Mouse (Mus musculus) embryonic facial prominence, embryonic 15.5 days (tissue): Measurements from ENCODE around the gene Olfr223. TPM values are rescaled to one million over a fixed set of nuclear protein-coding genes. Genes with fewer than 3 reads are reported as not detected.
A peak's percentile ranks its signal among the peaks of the same experiment; 100 is the strongest.
"Not testable (repeated sequence)": the region's sequence is repeated elsewhere in the genome, so short reads cannot be mapped to it uniquely, and the experiment has no call there.

ENCODE experiments used
- ATAC-seq: fragments of 200-750 bp; cut with Nextera tagmentation; 2 replicates; pipeline ENCODE4 v1.8.0; 2017; ENCODE audit warnings: low read depth, moderate TSS enrichment; ENCODE audit not compliant: insufficient number of reproducible peaks, low FRiP score, low TSS enrichment
- H3K27ac ChIP-seq: fragments of 300-500 bp; sonication (generic); replicated peaks from 2 replicates; pipeline ENCODE4 v1.5.1; 2015; ENCODE audit warnings: mild to moderate bottlenecking, inconsistent platforms
- H3K27me3 ChIP-seq: fragments of 300-500 bp; sonication (generic); 2 replicates; pipeline ENCODE4 v1.6.1; 2015; ENCODE audit warnings: inconsistent platforms
- H3K36me3 ChIP-seq: fragments of 300-500 bp; sonication (generic); 2 replicates; pipeline ENCODE4 v1.6.1; 2015; ENCODE audit warnings: mild to moderate bottlenecking, inconsistent platforms
- H3K4me1 ChIP-seq: fragments of 300-500 bp; sonication (generic); 2 replicates; pipeline ENCODE4 v1.6.1; 2015; ENCODE audit warnings: inconsistent platforms
- H3K4me2 ChIP-seq: fragments of 300-500 bp; sonication (generic); replicated peaks from 2 replicates; pipeline ENCODE4 v1.6.1; 2015; ENCODE audit warnings: mild to moderate bottlenecking, inconsistent platforms
- H3K4me3 ChIP-seq: fragments of 300-500 bp; sonication (generic); replicated peaks from 2 replicates; pipeline ENCODE4 v1.5.1; 2015; ENCODE audit warnings: mild to moderate bottlenecking, inconsistent platforms
- H3K9ac ChIP-seq: fragments of 300-500 bp; sonication (generic); 2 replicates; pipeline ENCODE4 v1.6.1; 2015; ENCODE audit warnings: inconsistent platforms
- H3K9me3 ChIP-seq: fragments of 300-500 bp; sonication (generic); replicated peaks from 2 replicates; pipeline ENCODE4 v1.6.1; 2016; ENCODE audit warnings: inconsistent platforms
- WGBS: fragments of 180-500 bp; shearing (Covaris S2); methylation state at CpG from one replicate; pipeline ENCODE4 v1.1.7; 2015; 5-methylcytosine and 5-hydroxymethylcytosine counted together
- polyA plus RNA-seq: library from polyadenylated mRNA; unstranded; fragments of >200 nt; fragmentation: Nextera tagmentation; extraction: Ambion mirVana; gene quantifications from 2 replicates; pipeline ENCODE4 v1.2.1, GENCODE M21; 2015

Gene Olfr223
- polyA plus RNA-seq, 1 experiment from 2014 or later, result not detected

DNA sequence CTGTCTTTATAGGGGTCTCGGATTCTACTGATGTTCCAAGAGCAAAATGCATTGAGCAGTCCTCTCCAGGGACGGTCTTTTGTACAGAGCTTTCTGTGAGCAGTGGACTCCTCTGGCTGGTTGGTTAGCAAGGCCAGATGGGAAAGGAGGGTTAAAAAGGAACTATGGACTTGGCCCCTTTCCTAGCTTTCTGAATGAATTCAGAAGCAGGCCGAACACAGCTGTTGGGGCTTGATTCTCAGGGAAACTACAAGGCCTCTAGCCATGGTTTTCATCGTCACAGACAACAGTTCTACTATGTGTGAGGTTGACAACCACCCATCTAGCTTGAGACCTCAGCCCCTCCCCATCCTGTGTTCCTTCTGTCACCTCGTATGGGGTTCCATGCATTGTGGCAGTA, 36.8 kb upstream of the Olfr223 start:
- Histone ChIP-seq H3K27me3 (no peaks in the 10 kb centered on the region), H3K9me3 (no peaks in the 10 kb centered on the region), H3K4me1 (peaks cover 10% of the 10 kb centered on the region), H3K4me3 (no peak overlapping the region), H3K4me2 (no peak overlapping the region), H3K36me3 (no peaks in the 10 kb centered on the region), H3K9ac (no peak overlapping the region), H3K27ac (0 out of 2 replicates have a peak overlapping the region, but pooled peaks have one; percentile 2)
- ATAC-seq, result no peak
- WGBS, result 59% methylated on average over 5 of the region's 5 CpGs

DNA sequence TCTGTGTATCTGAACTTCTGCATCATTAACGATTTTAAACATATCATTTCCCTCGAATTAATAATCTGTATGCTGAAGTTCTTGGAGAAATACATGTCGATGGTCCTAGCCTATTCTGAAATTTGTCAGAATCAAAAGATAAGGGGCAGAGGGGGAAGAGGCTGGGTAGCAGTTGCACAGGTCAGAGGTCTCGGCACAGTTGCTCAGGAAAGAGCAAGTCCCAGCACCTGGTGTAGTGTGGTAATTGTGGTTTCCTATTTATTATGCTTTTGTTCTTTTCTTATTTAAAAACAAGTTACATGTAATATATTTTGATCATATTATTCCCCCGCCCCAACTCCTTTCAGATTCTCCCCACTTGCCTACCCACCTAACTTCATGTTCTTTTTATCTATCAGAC, 35.1 kb upstream of the Olfr223 start:
- H3K9ac ChIP-seq, result no peak overlapping the region
- no peaks in the 10 kb centered on the region for H3K9me3 ChIP-seq
- ATAC-seq, result no peak
- no peak overlapping the region for H3K4me2 ChIP-seq
- no peak overlapping the region for H3K4me3 ChIP-seq
- no peaks in the 10 kb centered on the region for H3K27me3 ChIP-seq
- 0 out of 2 replicates have a peak, but pooled peaks cover 3% of the 10 kb centered on the region for H3K4me1 ChIP-seq
- H3K27ac ChIP-seq, result no peak overlapping the region
- 77% methylated on average over 5 of the region's 5 CpGs for WGBS
- no peaks in the 10 kb centered on the region for H3K36me3 ChIP-seq

DNA sequence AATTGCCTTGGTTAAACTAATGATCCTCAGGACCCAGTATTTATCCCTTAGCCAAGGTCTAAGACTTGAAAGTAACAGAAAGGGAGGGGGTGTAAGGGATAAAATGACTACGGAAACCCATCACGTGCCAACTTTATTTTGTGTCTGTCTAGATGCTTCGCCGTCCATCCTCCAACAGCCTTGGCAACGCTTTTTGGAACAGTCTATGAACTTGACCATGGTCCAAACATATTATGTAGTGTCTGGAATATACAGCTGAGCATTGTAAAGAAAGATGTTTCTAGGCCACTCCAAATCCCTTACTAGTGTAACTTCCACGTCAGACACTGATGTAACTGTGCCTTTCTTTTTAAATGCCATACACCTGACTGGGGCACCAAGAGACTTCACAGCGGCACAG, 33.1 kb upstream of the Olfr223 start:
- Histone ChIP-seq H3K27ac (no peak overlapping the region), H3K4me1 (0 out of 2 replicates have a peak, but pooled peaks cover 3% of the 10 kb centered on the region), H3K9me3 (no peaks in the 10 kb centered on the region), H3K4me3 (no peak overlapping the region), H3K36me3 (no peaks in the 10 kb centered on the region), H3K9ac (no peak overlapping the region), H3K4me2 (no peak overlapping the region), H3K27me3 (no peaks in the 10 kb centered on the region)
- ATAC-seq, result no peak
- whole genome bisulfite sequencing, result 79% methylated on average over 7 of the region's 7 CpGs

- WGBS, result 25% methylated on average over 6 of the region's 6 CpGs
These were observed 31.0 kb upstream of the Olfr223 start for GRCm38 (mm10) chr11:59624017-59624630.

GRCm38 (mm10) chr11:59622214-59622613, 29.1 kb upstream of the Olfr223 start:
- no peaks in the 10 kb centered on the region for H3K27me3 ChIP-seq
- H3K27ac ChIP-seq, result no peak overlapping the region
- no peak overlapping the region for H3K4me2 ChIP-seq
- ATAC-seq, result no peak
- no peak overlapping the region for H3K4me3 ChIP-seq
- 62% methylated on average over 3 of the region's 3 CpGs for WGBS
- H3K36me3 ChIP-seq, result no peaks in the 10 kb centered on the region
- H3K9me3 ChIP-seq, result no peaks in the 10 kb centered on the region
- H3K4me1 ChIP-seq, result no peaks in the 10 kb centered on the region
- no peak overlapping the region for H3K9ac ChIP-seq

More at GRCm38 (mm10) chr11:59624017-59624630, 31.0 kb upstream of the Olfr223 start:
- H3K4me1 ChIP-seq, result no peaks in the 10 kb centered on the region
- no peaks in the 10 kb centered on the region for H3K36me3 ChIP-seq
- ATAC-seq, result peak; percentile 60; the same call in 1 of the 2 replicates
- H3K27me3 ChIP-seq, result no peaks in the 10 kb centered on the region
- no peak overlapping the region for H3K4me2 ChIP-seq
- no peaks in the 10 kb centered on the region for H3K9me3 ChIP-seq
- no peak overlapping the region for H3K27ac ChIP-seq
- no peak overlapping the region for H3K9ac ChIP-seq
- no peak overlapping the region for H3K4me3 ChIP-seq

- not testable (repeated sequence) for ATAC-seq, H3K9ac ChIP-seq, H3K9me3 ChIP-seq, H3K27ac ChIP-seq, H3K27me3 ChIP-seq, H3K4me2 ChIP-seq, H3K36me3 ChIP-seq, H3K4me1 ChIP-seq, H3K4me3 ChIP-seq
- 90% methylated on average over 2 of the region's 2 CpGs for WGBS
These were observed 23.9 kb upstream of the Olfr223 start for GRCm38 (mm10) chr11:59616986-59617385.

DNA sequence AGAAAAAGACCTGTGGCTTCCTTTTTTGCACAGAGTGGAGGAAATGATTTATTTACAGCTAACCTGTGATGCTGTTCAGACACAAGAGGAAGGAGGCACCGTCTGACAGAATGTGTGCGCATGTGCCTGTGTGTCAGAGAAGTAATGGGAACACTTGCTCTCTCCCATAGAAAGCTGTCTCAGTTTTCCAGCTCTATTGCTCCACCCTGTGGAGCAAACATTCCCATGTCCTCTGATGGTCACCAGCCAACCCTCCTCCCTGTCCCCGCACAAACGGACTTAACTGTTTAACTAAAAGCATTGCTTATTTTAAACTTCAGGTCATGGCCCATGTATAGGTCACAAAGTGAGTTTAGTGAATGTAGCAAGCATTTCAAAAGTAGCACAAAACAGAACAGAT, 21.0 kb upstream of the Olfr223 start:
- Histone ChIP-seq H3K27me3 (no peaks in the 10 kb centered on the region), H3K4me2 (no peak overlapping the region), H3K9me3 (no peaks in the 10 kb centered on the region), H3K27ac (no peak overlapping the region), H3K4me3 (no peak overlapping the region), H3K36me3 (no peaks in the 10 kb centered on the region), H3K9ac (no peak overlapping the region), H3K4me1 (no peaks in the 10 kb centered on the region)
- no peak for ATAC-seq
- WGBS, result 56% methylated on average over 4 of the region's 4 CpGs

- Histone ChIP-seq H3K9ac (no peak overlapping the region), H3K4me1 (no peaks in the 10 kb centered on the region), H3K27ac (no peak overlapping the region), H3K27me3 (no peaks in the 10 kb centered on the region), H3K9me3 (no peaks in the 10 kb centered on the region), H3K36me3 (no peaks in the 10 kb centered on the region), H3K4me2 (no peak overlapping the region), H3K4me3 (no peak overlapping the region)
- WGBS, result 76% methylated on average over 5 of the region's 5 CpGs
- ATAC-seq, result no peak
These were observed 18.6 kb upstream of the Olfr223 start for GRCm38 (mm10) chr11:59611646-59612045.

DNA sequence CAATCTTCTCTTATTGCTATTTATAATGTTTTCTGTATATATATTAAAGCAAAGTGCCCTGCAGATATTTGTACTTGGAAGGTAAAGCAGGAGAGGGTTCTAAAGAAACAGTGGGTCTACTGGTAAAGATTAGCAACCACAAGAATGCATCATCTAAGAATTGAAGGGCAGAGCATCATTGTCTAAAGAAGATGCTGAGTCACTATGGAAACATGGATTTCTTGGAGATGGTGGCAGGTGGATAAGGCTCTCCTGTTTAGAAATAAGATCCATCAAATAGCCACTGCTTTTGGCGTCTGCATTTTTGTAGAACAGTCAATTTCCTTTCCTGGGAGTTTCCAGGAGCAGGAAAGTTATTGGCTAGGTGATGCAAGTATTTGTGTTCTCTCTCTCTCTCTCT, 9.2 kb upstream of the Olfr223 start:
- no peaks in the 10 kb centered on the region for H3K9me3 ChIP-seq
- 0 out of 2 replicates have a peak, but pooled peaks cover 3% of the 10 kb centered on the region for H3K27me3 ChIP-seq
- H3K4me2 ChIP-seq, result no peak overlapping the region
- no peak overlapping the region for H3K9ac ChIP-seq
- no peak overlapping the region for H3K4me3 ChIP-seq
- no peaks in the 10 kb centered on the region for H3K4me1 ChIP-seq
- no peak for ATAC-seq
- H3K27ac ChIP-seq, result no peak overlapping the region
- 80% methylated on average over 1 of the region's 1 CpGs for WGBS
- H3K36me3 ChIP-seq, result no peaks in the 10 kb centered on the region

DNA sequence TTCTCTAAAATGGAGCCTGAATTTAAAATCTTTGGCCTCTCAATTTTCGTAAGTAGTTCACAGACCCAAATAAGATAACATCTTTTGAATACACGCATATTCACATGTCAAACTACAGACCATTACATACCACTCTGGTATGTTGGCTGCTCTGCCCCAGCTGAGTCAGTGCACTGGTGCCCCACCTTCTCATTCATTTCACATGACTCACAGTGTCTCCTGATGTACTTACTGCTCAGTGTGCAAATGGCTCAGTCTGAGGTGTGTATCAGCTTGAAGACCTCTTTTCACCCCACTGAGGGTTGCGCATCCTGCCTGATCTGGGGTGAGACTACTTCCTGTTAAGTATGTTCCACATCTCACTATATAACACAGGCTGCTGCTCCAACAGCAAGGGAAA, 7.8 kb upstream of the Olfr223 start:
- H3K4me1 ChIP-seq, result no peaks in the 10 kb centered on the region
- ATAC-seq, result no peak
- 75% methylated on average over 3 of the region's 3 CpGs for WGBS

GRCm38 (mm10) chr11:59599211-59599610, 6.1 kb upstream of the Olfr223 start:
- H3K9ac ChIP-seq, result no peak overlapping the region
- no peak for ATAC-seq
- H3K4me3 ChIP-seq, result no peak overlapping the region

More for the DNA sequence above, 7.8 kb upstream of the Olfr223 start:
- Histone ChIP-seq H3K9me3 (no peaks in the 10 kb centered on the region), H3K4me3 (no peak overlapping the region), H3K36me3 (no peaks in the 10 kb centered on the region), H3K4me2 (no peak overlapping the region), H3K27ac (no peak overlapping the region), H3K27me3 (0 out of 2 replicates have a peak, but pooled peaks cover 3% of the 10 kb centered on the region), H3K9ac (no peak overlapping the region)

GRCm38 (mm10) chr11:59596950-59597349, 3.9 kb upstream of the Olfr223 start:
- Histone ChIP-seq H3K27ac (no peak overlapping the region), H3K9me3 (no peaks in the 10 kb centered on the region), H3K36me3 (no peaks in the 10 kb centered on the region), H3K4me2 (no peak overlapping the region), H3K27me3 (0 out of 2 replicates have a peak, but pooled peaks cover 3% of the 10 kb centered on the region), H3K4me3 (no peak overlapping the region), H3K9ac (no peak overlapping the region), H3K4me1 (no peaks in the 10 kb centered on the region)
- no peak for ATAC-seq
- WGBS, result 85% methylated on average over 8 of the region's 8 CpGs

More at GRCm38 (mm10) chr11:59599211-59599610, 6.1 kb upstream of the Olfr223 start:
- H3K27ac ChIP-seq, result no peak overlapping the region
- no peaks in the 10 kb centered on the region for H3K9me3 ChIP-seq
- H3K36me3 ChIP-seq, result no peaks in the 10 kb centered on the region
- no peak overlapping the region for H3K4me2 ChIP-seq
- H3K4me1 ChIP-seq, result no peaks in the 10 kb centered on the region
- WGBS, result 57% methylated on average over 7 of the region's 7 CpGs
- 0 out of 2 replicates have a peak, but pooled peaks cover 3% of the 10 kb centered on the region for H3K27me3 ChIP-seq
